Mouse (Mus musculus): ENCODE results near the gene Olfr490.

Olfr490 gene

GRCm38 (mm10) chr7:108288834-108289233, at the start of gene Olfr490:
Olfr490 (minus strand) TSS chr7:108288934.
- no peak for DNase-seq

GRCm38 (mm10) chr7:108323574-108323973, 34.8 kb upstream of the Olfr490 start, which contains the start of gene Olfr492:
Olfr492 (minus strand) TSS chr7:108323674.
- no peak for DNase-seq

GRCm38 (mm10) chr7:108313151-108313550, 24.4 kb upstream of the Olfr490 start, which contains the start of gene Olfr491:
Olfr491 (plus strand) TSS chr7:108313451.
- no peak for DNase-seq

GRCm38 (mm10) chr7:108258247-108258646, 30.5 kb downstream of the Olfr490 start, which contains the start of gene Olfr488:
Olfr488 (minus strand) TSS chr7:108258347.
- no peak for DNase-seq

Data from cerebellum, postnatal 14 days (tissue).